Mouse (Mus musculus): Measurements from ENCODE around the gene Smim27. TPM values are rescaled to one million over a fixed set of nuclear protein-coding genes. Genes with fewer than 3 reads are reported as not detected.

Smim27 gene
- total RNA-seq, 2 experiments from 2014 or later = 10.3 to 11.8 TPM

DNA sequence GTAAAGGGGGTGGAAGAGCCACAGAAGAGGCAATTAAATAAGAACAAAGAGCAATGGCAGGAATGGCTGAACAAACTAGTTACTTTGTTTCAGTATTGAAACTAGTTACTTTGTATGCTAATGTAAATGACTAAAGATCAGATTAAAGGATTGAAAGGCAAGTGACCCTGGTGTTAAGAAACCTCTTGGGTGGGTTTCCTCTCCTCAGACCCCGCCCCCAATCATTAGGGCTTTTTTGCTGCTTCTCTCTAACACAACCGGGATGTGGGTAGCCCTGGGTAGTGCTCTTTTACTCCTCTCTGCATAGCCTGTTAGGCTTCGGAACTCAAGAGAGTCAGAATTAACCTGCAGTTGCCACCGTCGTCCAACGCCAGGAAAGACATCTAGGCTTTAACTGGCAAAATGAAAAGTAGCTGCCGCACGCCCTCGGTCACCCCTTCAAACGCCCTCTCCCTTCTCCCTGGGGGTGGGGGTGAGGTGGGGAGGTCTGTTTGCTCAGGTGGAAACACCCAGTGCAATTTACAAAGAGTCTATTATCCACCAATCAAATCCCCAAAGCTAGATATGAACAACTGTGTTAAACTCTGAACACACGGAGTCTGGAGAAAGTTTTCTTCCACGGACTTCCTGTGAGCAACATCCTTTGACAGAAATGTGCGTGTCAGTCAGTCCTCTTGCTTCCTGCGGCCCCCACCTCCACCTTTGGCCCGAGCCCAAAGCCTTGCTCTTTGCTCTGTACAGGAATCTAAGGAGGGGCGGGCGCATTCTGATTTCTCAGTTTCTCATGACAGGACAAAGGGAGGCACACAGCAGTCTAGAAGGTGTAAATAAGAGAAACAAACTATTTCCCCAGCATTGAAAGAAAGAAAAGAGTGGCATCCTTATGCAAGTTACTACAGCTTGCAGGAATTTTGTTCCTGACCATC is 30.6 kb upstream of the Smim27 start:
- intact Hi-C loops (cut with DNase I) = no loop called here
- Histone ChIP-seq H3K4me3 (peak overlapping the region; percentile 61), H3K27ac (no peak overlapping the region)
- DNase-seq (ENCODE audit: extremely low spot score in 1 of 2, low spot score in 2 of 2) = no peak
- no peak for TF ChIP-seq CTCF (IDR thresholded peaks at IDR 0.05)

DNA sequence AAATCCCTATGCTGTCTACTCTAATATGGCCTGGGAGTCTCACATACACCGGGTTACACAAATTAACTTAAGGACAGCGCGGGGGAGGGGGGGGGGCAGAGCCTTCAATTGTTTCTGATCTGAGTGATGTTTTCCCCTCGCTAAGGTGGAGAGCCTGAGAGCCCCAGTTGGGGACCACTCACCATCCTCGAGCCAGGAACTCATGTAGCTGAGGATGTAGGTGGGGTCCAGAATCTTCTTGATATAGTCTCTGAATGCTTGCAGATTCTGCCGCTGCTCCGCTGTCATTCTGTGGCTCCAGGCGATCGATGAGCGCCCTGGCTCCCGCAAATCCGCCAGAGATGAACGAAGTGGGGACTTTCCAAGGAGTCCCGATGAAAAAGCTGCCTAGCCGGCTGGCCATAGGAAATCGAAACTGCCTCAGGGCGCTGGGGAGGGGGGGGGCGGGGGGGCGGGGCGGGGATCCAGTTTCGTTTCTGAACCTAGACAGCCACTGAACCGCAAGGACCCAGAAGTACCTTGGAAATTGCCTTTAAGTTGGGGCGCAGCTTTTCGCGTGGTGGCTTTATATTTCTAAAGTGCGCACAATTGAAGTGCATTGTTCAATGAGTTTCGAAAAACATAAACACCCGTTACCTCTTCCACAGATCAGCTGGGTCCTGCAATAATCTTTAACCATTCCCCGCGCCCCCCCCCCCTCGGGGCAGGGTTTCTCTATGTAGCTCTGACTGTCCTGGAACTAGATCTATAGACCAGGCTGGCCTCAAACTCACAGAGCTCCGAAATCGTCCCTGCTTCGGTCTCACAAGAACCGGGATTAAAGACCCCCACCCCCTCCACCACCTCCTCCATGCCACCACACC is 29.7 kb upstream of the Smim27 start, which contains the start of gene Ddx58:
Ddx58 (minus strand) TSS at position 420 of the 863 bp plus-strand sequence.
- no peak for TF ChIP-seq CTCF (IDR thresholded peaks at IDR 0.05)
- peak within 1 kb of the TSS; percentile 61 for H3K4me3 ChIP-seq
- H3K27ac ChIP-seq = no peak within 1 kb of the TSS
- intact Hi-C loops (cut with DNase I) = no loop called here
- no peak for DNase-seq (ENCODE audit: extremely low spot score in 1 of 2, low spot score in 2 of 2)

DNA sequence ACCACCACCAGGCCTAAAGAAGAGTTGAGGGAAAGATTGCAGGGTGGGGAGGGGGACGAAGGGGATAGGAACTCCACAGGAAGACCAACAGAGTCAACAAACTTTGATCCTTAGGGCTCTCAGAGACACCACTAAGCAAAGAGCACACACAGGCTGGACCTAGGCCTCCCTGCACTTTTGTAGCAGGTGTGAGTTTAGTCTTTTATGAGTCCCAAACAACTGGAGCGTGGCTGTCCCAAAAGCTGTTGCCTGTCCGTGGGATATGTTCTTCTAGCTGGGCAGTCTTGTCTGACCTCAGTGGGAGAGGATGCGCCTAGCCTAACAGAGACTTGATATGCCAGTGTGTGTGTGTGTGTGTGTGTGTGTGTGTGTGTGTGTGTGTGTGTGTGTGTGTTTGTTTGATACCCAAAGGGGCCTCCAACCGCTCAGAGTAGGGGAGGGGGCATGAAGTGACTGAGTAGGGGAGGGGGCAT is 29.1 kb upstream of the Smim27 start:
- DNase-seq (ENCODE audit: extremely low spot score in 1 of 2, low spot score in 2 of 2) = no peak
- Histone ChIP-seq H3K27ac (no peak overlapping the region), H3K4me3 (no peak overlapping the region)
- intact Hi-C loops (cut with DNase I) = no loop called here
- no peak for TF ChIP-seq CTCF (IDR thresholded peaks at IDR 0.05)

DNA sequence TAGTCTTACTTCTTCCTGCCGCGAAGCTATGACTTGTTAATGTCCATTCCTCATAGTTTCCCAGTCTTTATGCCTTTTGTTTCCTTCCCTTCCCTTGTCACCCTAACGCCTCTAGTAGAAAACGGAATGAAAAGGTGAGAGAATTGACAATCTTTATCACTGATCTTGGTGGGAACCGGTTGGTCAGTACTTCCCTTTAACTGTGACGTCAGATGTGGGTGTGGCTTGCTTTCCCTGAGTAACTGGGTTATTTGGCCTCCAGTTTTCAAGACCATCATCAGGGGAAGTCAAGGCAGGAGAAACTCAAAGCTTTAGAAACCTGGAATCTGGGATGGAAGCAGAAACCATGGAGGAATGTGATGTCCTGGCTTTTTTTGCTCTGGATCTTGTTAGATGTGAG is 27.5 kb upstream of the Smim27 start:
- intact Hi-C loops (cut with DNase I) = no loop called here
- DNase-seq (ENCODE audit: extremely low spot score in 1 of 2, low spot score in 2 of 2) = no peak
- Histone ChIP-seq H3K27ac (no peak overlapping the region), H3K4me3 (no peak overlapping the region)
- no peak for TF ChIP-seq CTCF (IDR thresholded peaks at IDR 0.05)

DNA sequence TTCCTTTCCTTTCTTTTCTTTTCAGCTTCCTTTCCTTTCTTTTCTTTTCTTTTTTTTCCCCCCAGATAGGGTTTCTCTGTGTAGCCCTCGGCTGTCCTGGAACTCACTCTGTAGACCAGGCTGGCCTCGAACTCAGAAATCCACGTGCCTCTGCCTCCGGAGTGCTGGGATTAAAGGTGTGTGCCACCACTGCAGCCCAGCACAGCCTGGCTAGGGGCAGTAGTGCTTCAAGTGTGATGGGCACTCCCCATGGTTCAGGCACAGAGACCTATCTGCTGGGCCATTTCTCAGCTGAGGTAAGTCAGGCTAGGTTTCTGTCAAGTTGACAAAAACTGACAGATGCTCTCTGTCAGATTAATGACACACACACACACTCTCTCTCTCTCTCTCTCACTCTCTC is 26.4 kb upstream of the Smim27 start:
- H3K4me3 ChIP-seq = no peak overlapping the region
- no peak for TF ChIP-seq CTCF (IDR thresholded peaks at IDR 0.05)
- intact Hi-C loops (cut with DNase I) = no loop called here
- H3K27ac ChIP-seq = no peak overlapping the region
- no peak for DNase-seq (ENCODE audit: extremely low spot score in 1 of 2, low spot score in 2 of 2)

DNA sequence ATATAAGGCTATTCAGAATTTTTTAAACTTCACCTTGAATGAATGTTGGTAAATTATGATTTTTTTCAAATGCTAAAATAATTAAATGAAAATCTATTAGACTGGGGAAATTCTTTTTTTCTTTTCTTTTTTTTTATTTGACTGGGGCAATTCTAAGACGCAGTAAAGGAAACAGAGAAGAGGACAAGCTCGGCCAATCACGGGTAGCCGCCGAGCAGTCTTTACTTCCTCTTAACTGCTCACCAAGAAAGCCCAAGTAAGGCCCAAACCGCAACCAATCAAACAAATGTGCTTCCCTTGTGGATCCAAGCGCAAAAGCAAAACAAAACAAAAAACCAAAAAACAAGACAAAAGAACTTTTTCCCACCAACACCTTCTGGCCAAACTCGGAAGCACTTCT is 25.3 kb upstream of the Smim27 start:
- no peak for TF ChIP-seq CTCF (IDR thresholded peaks at IDR 0.05)
- Histone ChIP-seq H3K27ac (no peak overlapping the region), H3K4me3 (no peak overlapping the region)
- intact Hi-C loops (cut with DNase I) = no loop called here
- no peak for DNase-seq (ENCODE audit: extremely low spot score in 1 of 2, low spot score in 2 of 2)

DNA sequence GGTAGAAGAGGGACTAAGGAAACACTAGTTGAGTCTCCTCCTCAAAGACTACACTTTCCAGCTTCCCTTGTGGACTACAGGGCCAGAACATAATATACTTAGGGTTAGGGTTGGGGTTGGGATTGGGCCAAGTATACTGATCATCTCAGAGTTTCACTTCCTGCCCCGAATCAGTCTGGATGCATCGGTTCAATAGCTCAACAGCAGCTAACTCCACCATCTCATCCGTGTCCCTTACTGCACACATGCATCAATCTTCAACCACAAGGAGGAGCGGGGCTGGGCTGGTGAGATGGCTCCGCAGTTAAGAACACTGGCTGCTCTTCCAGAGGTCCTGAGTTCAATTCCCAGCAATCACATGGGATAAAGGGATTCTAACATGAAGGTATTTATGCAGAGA is 18.4 kb upstream of the Smim27 start:
- intact Hi-C loops (cut with DNase I) = no loop called here
- no peak for TF ChIP-seq CTCF (IDR thresholded peaks at IDR 0.05)

DNA sequence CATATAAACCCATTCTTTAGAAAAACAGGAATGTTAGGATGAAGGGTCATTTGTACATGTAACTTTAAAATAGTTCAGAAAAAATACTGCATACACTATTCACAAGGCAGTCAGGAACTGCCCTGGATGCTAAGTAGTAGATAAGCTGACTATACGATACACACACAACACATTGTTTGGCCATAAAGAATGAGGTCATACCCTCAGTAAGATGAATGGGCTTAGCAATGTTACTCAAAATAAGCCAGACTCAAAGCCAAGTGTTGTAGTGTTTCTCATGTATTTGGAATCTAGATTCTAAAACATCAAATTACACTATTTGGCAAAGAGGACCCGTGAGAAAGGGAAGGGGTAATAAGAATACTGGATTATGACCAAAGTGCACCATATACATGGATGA is 15.6 kb upstream of the Smim27 start:
- DNase-seq (ENCODE audit: extremely low spot score in 1 of 2, low spot score in 2 of 2) = no peak
- Histone ChIP-seq H3K4me3 (no peak overlapping the region), H3K27ac (no peak overlapping the region)
- intact Hi-C loops (cut with DNase I) = no loop called here
- no peak for TF ChIP-seq CTCF (IDR thresholded peaks at IDR 0.05)

More for the DNA sequence above, 18.4 kb upstream of the Smim27 start:
- Histone ChIP-seq H3K27ac (no peak overlapping the region), H3K4me3 (no peak overlapping the region)
- DNase-seq (ENCODE audit: extremely low spot score in 1 of 2, low spot score in 2 of 2) = no peak

DNA sequence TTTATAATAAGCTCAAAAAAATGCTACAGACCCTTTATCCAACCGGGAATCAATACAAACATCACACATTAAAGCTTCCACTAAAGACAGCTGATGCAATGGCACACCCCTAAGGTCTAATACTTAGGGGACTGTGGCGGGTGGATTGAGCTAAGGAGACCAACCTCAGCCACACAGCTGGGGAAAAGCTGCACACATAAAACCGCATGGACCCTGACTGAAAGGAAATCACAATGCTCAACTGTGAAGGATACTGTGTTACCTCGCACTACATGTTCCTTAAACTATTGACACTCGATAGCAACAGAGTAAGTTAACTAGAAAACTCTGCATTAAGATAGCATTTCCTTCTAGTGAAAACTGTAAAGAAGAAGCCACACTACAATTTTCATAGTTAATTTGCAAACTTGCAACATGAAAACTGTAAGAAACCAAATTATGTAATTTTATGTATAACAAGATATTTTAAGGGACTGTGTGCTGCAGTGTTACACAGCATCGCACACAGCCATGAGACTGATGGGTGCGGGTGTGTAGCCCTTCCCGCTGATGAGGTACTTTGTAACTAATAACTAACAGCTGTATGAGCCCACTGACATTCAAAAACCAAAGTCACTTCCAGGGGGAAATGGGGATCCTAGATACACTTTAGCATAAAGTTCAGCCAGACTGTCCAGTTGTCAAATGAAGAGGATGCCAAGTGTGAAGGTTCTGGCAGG is 14.8 kb upstream of the Smim27 start:
- DNase-seq (ENCODE audit: extremely low spot score in 1 of 2, low spot score in 2 of 2) = no peak
- Histone ChIP-seq H3K27ac (no peak overlapping the region), H3K4me3 (no peak overlapping the region)
- TF ChIP-seq CTCF (IDR thresholded peaks at IDR 0.05) = no peak
- intact Hi-C loops (cut with DNase I) = no loop called here

DNA sequence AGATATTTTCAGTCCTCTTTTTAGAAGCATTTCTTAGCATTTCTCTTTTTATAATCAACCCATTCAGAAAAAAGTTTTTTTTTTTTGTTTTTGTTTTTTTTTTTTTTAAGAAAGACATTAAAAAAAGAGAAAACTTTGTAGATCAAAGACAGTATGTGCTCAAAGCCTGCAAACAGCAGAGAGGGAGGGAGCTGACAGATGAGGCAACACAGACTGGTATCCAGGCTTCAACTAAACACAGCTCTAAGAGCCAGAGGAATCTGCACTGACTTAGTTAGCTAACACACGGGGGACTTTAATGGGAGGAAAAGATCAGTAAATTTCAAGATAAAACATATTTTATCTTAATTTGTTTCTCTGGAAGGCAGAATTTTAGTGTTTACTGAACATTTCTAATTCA is 5.1 kb upstream of the Smim27 start:
- no peak for TF ChIP-seq CTCF (IDR thresholded peaks at IDR 0.05)
- no peak for DNase-seq (ENCODE audit: extremely low spot score in 1 of 2, low spot score in 2 of 2)
- no peak overlapping the region for H3K4me3 ChIP-seq
- no peak overlapping the region for H3K27ac ChIP-seq
- intact Hi-C loops (cut with DNase I) = no loop called here

DNA sequence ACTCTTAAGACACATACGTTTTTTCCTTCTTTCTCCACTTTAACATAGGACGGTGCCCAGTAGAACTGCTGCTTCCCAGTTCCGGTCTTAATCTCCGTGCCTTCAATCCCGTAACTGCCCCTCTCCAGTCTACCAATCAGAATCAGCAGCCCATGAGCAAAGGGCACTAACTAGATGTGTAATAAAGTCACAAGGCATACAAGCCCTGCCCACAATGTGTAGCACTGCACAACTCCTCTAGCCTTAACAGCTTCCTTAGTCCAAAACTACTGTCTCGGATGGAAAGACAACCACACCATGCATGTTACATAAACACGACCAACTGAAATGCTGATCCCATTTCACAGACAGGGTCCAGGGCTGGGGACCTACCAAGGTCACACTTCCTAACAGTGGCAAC is 1.7 kb upstream of the Smim27 start:
- TF ChIP-seq CTCF (IDR thresholded peaks at IDR 0.05) = no peak
- intact Hi-C loops (cut with DNase I) = loop anchor here (2.0 kb wide), 1 partner anchor 125 kb away; the partner anchor contains the start of gene Aco1
- H3K27ac ChIP-seq = peak overlapping the region; percentile 78
- peak overlapping the region; percentile 58 for H3K4me3 ChIP-seq
- no peak for DNase-seq (ENCODE audit: extremely low spot score in 1 of 2, low spot score in 2 of 2)
